Mouse (Mus musculus): ENCODE results near the gene Abca8a. TPM values are rescaled to one million over a fixed set of nuclear protein-coding genes. Genes with fewer than 3 reads are reported as not detected.
"Not testable (repeated sequence)": the region's sequence is repeated elsewhere in the genome, so short reads cannot be mapped to it uniquely, and the experiment has no call there.

The Abca8a gene
- polyA plus RNA-seq, 1 experiment: 3.2 TPM

DNA sequence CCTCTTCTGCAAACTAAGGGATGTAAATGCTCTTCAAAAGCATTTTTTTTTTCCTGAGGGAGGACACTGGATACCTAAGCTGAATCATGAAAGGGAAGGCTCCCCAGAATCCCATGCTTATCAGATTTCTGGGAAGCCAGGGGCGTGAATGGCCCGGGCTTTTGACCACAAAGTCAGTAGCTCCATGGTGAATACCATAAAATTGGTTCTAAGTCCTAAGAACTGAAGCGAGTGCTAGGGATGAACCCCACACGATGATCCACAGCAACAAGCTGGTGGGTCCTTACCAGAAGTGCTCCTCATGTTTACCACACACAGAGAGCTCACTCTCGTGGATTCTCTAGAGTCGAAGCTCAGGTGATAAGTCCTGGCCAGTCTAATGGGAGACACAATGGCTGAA, 101.8 kb downstream of the Abca8a start:
- Histone ChIP-seq H3K4me1 (ENCODE audit: control insufficient read depth, insufficient read depth, low read length) (no peaks in the 10 kb centered on the region; the same call in 1 of the 2 replicates), H3K4me3 (ENCODE audit: insufficient read depth, low read length) (peak overlapping the region; percentile 42), H3K27ac (ENCODE audit: insufficient read depth, low read length) (no peak overlapping the region)
- no peak for TF ChIP-seq CTCF (IDR thresholded peaks at IDR 0.05; ENCODE audit: extremely low read depth, insufficient read depth, low read length)
- no peak for TF ChIP-seq POLR2A (IDR thresholded peaks at IDR 0.05; ENCODE audit: extremely low read depth, insufficient read depth, low read length)

DNA sequence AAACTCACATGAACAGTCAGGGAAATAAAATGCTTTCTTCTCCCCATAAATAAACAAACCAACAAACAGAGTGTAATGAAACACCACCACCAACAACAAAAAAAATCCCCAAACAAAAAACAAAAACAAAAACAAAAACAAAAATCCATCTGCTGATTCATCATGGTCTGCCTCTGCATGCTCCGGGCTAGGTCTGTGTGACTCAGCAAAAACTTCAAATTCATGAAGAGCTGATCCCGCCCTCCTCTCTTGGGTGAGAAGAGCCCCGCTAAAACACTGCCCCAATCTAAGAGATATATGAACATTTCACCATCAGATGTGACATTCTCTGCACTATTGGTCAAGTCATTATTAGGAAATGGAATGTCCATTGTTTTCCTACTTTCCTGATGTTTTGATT, 104.5 kb downstream of the Abca8a start:
- TF ChIP-seq CTCF (IDR thresholded peaks at IDR 0.05; ENCODE audit: extremely low read depth, insufficient read depth, low read length): no peak
- TF ChIP-seq POLR2A (IDR thresholded peaks at IDR 0.05; ENCODE audit: extremely low read depth, insufficient read depth, low read length): no peak
- no peak overlapping the region for H3K27ac ChIP-seq (ENCODE audit: insufficient read depth, low read length)

DNA sequence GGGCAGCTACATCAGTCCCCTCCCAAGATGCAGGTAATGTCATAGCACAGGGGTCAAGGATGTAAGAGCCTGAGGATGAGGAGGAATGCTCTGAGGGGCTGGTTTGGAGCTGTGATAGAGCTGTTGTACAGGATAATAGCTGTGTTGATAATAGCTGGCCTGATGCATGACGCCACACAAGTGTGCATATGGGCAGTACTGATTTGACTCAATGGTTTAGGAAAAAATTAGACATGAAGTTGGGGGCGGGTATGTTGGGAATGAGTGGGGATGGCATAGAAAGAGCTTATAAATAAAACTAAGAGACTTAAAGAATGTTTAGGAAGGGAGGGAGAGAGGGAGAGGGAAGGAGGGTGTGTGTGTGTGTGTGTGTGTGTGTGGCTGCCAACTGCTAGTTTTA, 105.5 kb downstream of the Abca8a start:
- Histone ChIP-seq H3K4me3 (ENCODE audit: insufficient read depth, low read length) (no peak overlapping the region), H3K27ac (ENCODE audit: insufficient read depth, low read length) (no peak overlapping the region), H3K4me1 (ENCODE audit: control insufficient read depth, insufficient read depth, low read length) (no peaks in the 10 kb centered on the region; the same call in 1 of the 2 replicates)
- TF ChIP-seq POLR2A (IDR thresholded peaks at IDR 0.05; ENCODE audit: extremely low read depth, insufficient read depth, low read length) (no peak), CTCF (IDR thresholded peaks at IDR 0.05; ENCODE audit: extremely low read depth, insufficient read depth, low read length) (no peak)

More for the DNA sequence above, 104.5 kb downstream of the Abca8a start:
- Histone ChIP-seq H3K4me3 (ENCODE audit: insufficient read depth, low read length) (no peak overlapping the region), H3K4me1 (ENCODE audit: control insufficient read depth, insufficient read depth, low read length) (no peaks in the 10 kb centered on the region; the same call in 1 of the 2 replicates)

DNA sequence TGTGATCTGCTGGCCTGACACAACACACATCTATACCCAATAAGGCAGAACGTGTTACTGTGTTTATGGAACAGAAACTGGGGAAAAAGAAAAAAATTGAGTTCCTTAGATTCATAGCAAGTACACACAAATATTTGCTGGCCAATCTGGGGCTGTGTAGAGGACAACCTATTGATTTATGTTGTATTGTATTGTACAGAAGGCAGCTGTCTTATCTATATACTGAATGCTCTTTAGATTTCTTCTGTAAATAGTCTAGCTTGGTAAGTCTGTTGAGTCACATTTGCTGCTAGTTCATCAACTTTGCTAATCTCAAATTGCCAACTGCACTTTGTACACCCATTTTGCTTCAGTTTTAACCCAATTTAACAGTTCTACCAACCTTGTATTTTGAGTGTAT, 107.6 kb downstream of the Abca8a start:
- Histone ChIP-seq H3K4me3 (ENCODE audit: insufficient read depth, low read length) (no peak overlapping the region), H3K4me1 (ENCODE audit: control insufficient read depth, insufficient read depth, low read length) (no peaks in the 10 kb centered on the region), H3K27ac (ENCODE audit: insufficient read depth, low read length) (no peak overlapping the region)
- TF ChIP-seq POLR2A (IDR thresholded peaks at IDR 0.05; ENCODE audit: extremely low read depth, insufficient read depth, low read length) (no peak), CTCF (IDR thresholded peaks at IDR 0.05; ENCODE audit: extremely low read depth, insufficient read depth, low read length) (no peak)

DNA sequence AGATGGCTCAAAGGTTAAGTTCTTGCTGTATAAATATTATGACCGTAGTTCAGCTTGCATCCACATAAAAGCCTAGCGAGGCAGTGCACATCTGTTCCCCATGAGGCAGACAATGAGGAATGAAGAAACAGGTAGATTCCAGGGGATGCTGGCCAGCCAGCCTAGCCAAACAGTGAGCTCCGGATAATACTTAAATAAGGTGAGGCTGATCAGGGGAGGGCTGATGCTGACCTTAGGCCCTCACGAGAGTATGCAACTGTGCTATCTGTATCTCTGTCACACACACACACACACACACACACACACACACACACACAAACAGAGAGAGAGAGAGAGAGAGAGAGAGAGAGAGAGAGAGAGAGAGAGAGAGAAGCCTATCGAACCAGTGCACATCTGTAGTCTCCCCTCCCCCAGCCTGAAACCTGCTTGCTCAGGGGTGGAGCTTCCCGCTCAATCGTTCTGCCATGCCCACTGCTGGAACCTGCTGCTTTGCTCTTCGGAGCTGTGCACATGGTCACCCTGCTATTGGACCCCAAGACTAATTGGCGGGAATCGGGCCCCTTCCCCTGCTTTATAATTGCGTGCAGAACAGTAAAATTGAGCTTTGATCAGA, 108.2 kb downstream of the Abca8a start:
- not testable (repeated sequence) for H3K4me1 ChIP-seq (ENCODE audit: control insufficient read depth, insufficient read depth, low read length); H3K27ac ChIP-seq (ENCODE audit: insufficient read depth, low read length); H3K4me3 ChIP-seq (ENCODE audit: insufficient read depth, low read length)

DNA sequence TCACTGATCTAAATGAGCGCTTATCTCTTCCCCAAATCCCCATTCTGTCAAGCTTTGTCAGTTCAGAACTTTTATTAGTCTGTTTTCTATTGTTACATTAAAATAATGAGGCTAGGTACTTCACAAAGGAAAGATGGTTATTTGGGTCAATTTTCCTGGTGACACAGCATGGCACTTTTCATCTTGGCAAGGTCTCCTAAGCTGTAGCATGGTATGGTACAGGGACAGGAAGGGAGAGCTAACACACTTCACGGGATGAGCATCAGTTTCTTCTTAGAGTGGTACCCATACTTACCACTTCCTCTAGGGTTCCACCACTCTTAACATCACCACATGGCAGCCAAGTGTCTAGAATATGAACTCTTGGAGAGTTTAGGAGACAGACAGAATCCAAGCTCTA, 113.9 kb downstream of the Abca8a start:
- H3K4me3 ChIP-seq (ENCODE audit: insufficient read depth, low read length): no peak overlapping the region
- no peak for TF ChIP-seq POLR2A (IDR thresholded peaks at IDR 0.05; ENCODE audit: extremely low read depth, insufficient read depth, low read length)
- TF ChIP-seq CTCF (IDR thresholded peaks at IDR 0.05; ENCODE audit: extremely low read depth, insufficient read depth, low read length): no peak
- H3K4me1 ChIP-seq (ENCODE audit: control insufficient read depth, insufficient read depth, low read length): no peaks in the 10 kb centered on the region
- no peak overlapping the region for H3K27ac ChIP-seq (ENCODE audit: insufficient read depth, low read length)

Other genes with a start within 250 kb of the Abca8a start
- 8.7 and 9.3 TPM in 2 replicates for gene Abca8b, start 100.1 kb downstream of the Abca8a start, polyA plus RNA-seq (2012; rRNA removed)
- 3.1 and 3.4 TPM in 2 replicates for gene Abca9, start 72.2 kb upstream of the Abca8a start, polyA plus RNA-seq (2012; rRNA removed)
- 0.95 and 1.1 TPM in 2 replicates for gene Abca6, start 155.8 kb upstream of the Abca8a start, polyA plus RNA-seq (2012; rRNA removed)
- 12.7 TPM in 2 replicates for gene Abca5, start 241.7 kb upstream of the Abca8a start, polyA plus RNA-seq (2012; rRNA removed)